Mouse (Mus musculus) B cell, adult (primary cell): ENCODE measurements around the gene Mrps11. TPM values are rescaled to one million over a fixed set of nuclear protein-coding genes. Genes with fewer than 3 reads are reported as not detected.

Source experiments
- total RNA-seq: library from RNA; stranded (reverse); gene quantifications from 4 replicates; pipeline ENCODE4 v1.2.4, GENCODE M21; 2023; ENCODE audit not compliant: inconsistent age

Gene Mrps11
- 18.5 to 24.6 TPM (median 19.4 TPM) in 4 replicates for total RNA-seq

GRCm38 (mm10) chr7:78782639-78783581 is at the start of gene Mrps11, which contains the start of gene Mrpl46:
Gene Mrps11, plus strand, starts transcription at chr7:78783119.
Gene Mrpl46, minus strand, starts transcription at chr7:78783531.

DNA sequence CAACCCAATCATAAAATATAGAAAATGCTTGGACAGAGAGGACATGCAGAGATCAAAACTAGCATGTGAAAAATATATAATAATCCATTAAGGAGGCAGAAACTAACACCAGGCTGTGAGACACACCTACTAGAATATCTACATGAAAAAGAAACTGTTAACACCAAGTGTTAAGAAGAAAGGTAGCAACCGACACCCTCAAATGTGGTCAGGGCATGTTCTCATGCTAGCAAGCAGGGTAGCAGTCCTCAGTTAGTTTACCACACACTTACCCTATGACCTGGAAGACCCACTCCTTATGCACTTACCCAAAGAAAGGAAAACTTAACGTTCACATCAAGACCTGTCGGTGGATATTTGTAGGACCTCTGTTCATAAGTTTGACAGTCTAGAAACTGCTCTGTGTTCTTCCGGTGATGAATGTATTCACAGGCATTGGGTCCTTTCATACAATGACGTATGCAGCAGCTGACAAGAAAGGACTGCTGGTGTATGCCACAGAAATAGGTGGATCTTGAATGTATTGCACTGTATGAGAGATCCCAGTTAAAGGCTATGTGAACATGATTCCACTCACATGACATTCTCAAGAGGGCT is 45.2 kb upstream of the Mrps11 start, which contains the start of gene Ntrk3:
Ntrk3 (minus strand) TSS at position 399 of the 597 bp plus-strand sequence.

Other genes with a start within 250 kb of the Mrps11 start
- not detected in 4 replicates for gene Ntrk3, start 45.1 kb upstream of the Mrps11 start, total RNA-seq
- 20.4 to 25.9 TPM (median 20.9 TPM) in 4 replicates for gene Mrpl46, start 412 bp downstream of the Mrps11 start, total RNA-seq
- 15.1 to 18.4 TPM (median 16.7 TPM) in 4 replicates for gene Det1, start 64.1 kb downstream of the Mrps11 start, total RNA-seq
- 21.2 to 28.8 TPM (median 25.0 TPM) in 4 replicates for gene Aen, start 112.7 kb downstream of the Mrps11 start, total RNA-seq
- gene Isg20, start 130.3 kb downstream of the Mrps11 start, total RNA-seq: 14.8 to 25.7 TPM (median 18.9 TPM) in 4 replicates